Mouse (Mus musculus): ENCODE results near the gene Sprr2a1. TPM values are rescaled to one million over a fixed set of nuclear protein-coding genes. Genes with fewer than 3 reads are reported as not detected.
"Not testable (repeated sequence)": the region's sequence is repeated elsewhere in the genome, so short reads cannot be mapped to it uniquely, and the experiment has no call there.

The Sprr2a1 gene
- polyA plus RNA-seq, 1 experiment, result not detected

DNA sequence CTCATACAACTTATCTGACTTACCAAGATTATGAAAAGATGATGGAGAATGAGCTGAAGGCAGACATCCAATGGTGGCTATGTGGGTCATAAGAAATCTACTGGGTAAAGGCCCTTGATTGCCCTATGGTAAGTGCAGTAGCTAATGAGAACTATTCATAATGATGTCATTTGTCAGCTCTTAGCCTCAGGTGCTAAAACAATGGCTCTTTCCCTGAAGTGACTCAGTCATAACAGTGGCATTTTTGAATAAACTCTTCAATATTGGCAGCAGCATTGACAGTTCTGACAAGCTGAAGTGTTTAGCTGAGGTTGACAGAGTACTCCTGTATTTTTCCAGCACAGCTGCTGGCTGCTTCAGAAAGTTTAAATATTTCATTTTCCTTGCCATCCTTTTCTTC lies 32.9 kb downstream of the Sprr2a1 start:
- H3K9me3 ChIP-seq; H3K27me3 ChIP-seq (replicated peaks); H3K4me3 ChIP-seq (replicated peaks); H3K4me1 ChIP-seq; H3K36me3 ChIP-seq (replicated peaks; ENCODE audit: low read length): not testable (repeated sequence)

- not testable (repeated sequence) for H3K36me3 ChIP-seq (replicated peaks; ENCODE audit: low read length); H3K9me3 ChIP-seq; H3K4me1 ChIP-seq; H3K27me3 ChIP-seq (replicated peaks); H3K4me3 ChIP-seq (replicated peaks)
Observed at GRCm38 (mm10) chr3:92250450-92250849, 34.9 kb downstream of the Sprr2a1 start.

DNA sequence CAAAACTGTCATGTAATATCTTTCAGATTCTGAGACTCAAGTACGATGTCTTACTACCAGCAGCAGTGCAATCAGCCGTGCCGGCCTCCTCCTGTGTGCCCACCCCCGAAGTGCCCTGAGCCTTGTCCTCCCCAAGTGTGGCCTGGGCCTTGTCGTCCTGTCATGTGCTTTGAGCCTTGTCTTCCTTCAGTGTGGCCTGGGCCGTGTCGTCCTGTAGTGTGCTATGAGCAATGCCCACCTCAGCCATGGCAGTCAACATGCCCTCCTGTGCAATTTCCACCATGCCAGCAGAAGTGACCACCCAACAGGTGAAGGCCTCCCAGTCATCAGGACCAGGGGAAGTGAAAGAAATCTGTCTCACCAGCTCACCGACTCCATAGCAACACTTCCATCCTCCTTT lies 38.3 kb downstream of the Sprr2a1 start:
- not testable (repeated sequence) for H3K4me3 ChIP-seq (replicated peaks); H3K27me3 ChIP-seq (replicated peaks); H3K4me1 ChIP-seq; H3K9me3 ChIP-seq; H3K36me3 ChIP-seq (replicated peaks; ENCODE audit: low read length)

- H3K4me1 ChIP-seq; H3K36me3 ChIP-seq (replicated peaks; ENCODE audit: low read length); H3K4me3 ChIP-seq (replicated peaks); H3K27me3 ChIP-seq (replicated peaks); H3K9me3 ChIP-seq: not testable (repeated sequence)
Observed at GRCm38 (mm10) chr3:92258526-92258925, 42.9 kb downstream of the Sprr2a1 start.

- not testable (repeated sequence) for H3K9me3 ChIP-seq; H3K4me1 ChIP-seq; H3K36me3 ChIP-seq (replicated peaks; ENCODE audit: low read length); H3K4me3 ChIP-seq (replicated peaks); H3K27me3 ChIP-seq (replicated peaks)
Observed at GRCm38 (mm10) chr3:92263462-92263861, 47.9 kb downstream of the Sprr2a1 start.

Other genes with a start within 250 kb of the Sprr2a1 start
- gene Pglyrp3, start 201.2 kb upstream of the Sprr2a1 start, polyA plus RNA-seq (2012; ENCODE audit: insufficient read depth, low replicate concordance), result not detected in 2 replicates
- gene Lor, start 132.7 kb upstream of the Sprr2a1 start, polyA plus RNA-seq (2012; ENCODE audit: insufficient read depth, low replicate concordance), result not detected in 2 replicates
- not detected in 2 replicates for gene Prr9, start 91.9 kb upstream of the Sprr2a1 start, polyA plus RNA-seq (2012; ENCODE audit: insufficient read depth, low replicate concordance)
- gene Lelp1, start 73.1 kb upstream of the Sprr2a1 start, polyA plus RNA-seq (2012; ENCODE audit: insufficient read depth, low replicate concordance), result not detected in 2 replicates
- gene Sprr2a2, start 121 bp downstream of the Sprr2a1 start, polyA plus RNA-seq (2012; ENCODE audit: insufficient read depth, low replicate concordance), result not detected in 2 replicates
- gene Sprr2a3, start 69.6 kb downstream of the Sprr2a1 start, polyA plus RNA-seq (2012; ENCODE audit: insufficient read depth, low replicate concordance), result not detected in 2 replicates
- not detected in 2 replicates for gene Sprr2b, start 100.8 kb downstream of the Sprr2a1 start, polyA plus RNA-seq (2012; ENCODE audit: insufficient read depth, low replicate concordance)
- not detected in 2 replicates for gene Sprr2d, start 123.3 kb downstream of the Sprr2a1 start, polyA plus RNA-seq (2012; ENCODE audit: insufficient read depth, low replicate concordance)
- gene Sprr2e, start 136.3 kb downstream of the Sprr2a1 start, polyA plus RNA-seq (2012; ENCODE audit: insufficient read depth, low replicate concordance), result not detected in 2 replicates
- not detected in 2 replicates for gene Sprr2f, start 149.4 kb downstream of the Sprr2a1 start, polyA plus RNA-seq (2012; ENCODE audit: insufficient read depth, low replicate concordance)
- gene Sprr2h, start 169.9 kb downstream of the Sprr2a1 start, polyA plus RNA-seq (2012; ENCODE audit: insufficient read depth, low replicate concordance), result not detected in 2 replicates
- not detected in 2 replicates for gene Sprr2i, start 192.2 kb downstream of the Sprr2a1 start, polyA plus RNA-seq (2012; ENCODE audit: insufficient read depth, low replicate concordance)
- gene Sprr2j-ps, start 202.3 kb downstream of the Sprr2a1 start, polyA plus RNA-seq (2012; ENCODE audit: insufficient read depth, low replicate concordance), result not detected in 2 replicates
- gene Gm9774, start 213.6 kb downstream of the Sprr2a1 start, polyA plus RNA-seq (2012; ENCODE audit: insufficient read depth, low replicate concordance), result 10.6 and 37.8 TPM in 2 replicates
- gene Sprr2k, start 216.8 kb downstream of the Sprr2a1 start, polyA plus RNA-seq (2012; ENCODE audit: insufficient read depth, low replicate concordance), result not detected in 2 replicates
- not detected in 2 replicates for gene Sprr1b, start 223.0 kb downstream of the Sprr2a1 start, polyA plus RNA-seq (2012; ENCODE audit: insufficient read depth, low replicate concordance)
- not detected in 2 replicates for gene Sprr3, start 242.9 kb downstream of the Sprr2a1 start, polyA plus RNA-seq (2012; ENCODE audit: insufficient read depth, low replicate concordance)

Measured in megakaryocyte, embryonic 14.5 days (primary cell).